Mouse (Mus musculus) right cerebral cortex, adult 2 months (tissue): Measurements from ENCODE around the gene Alkbh2.

Experiments used
- DNase-seq, 2 experiments: peaks; one replicate each; pipeline ENCODE4 v3.0.0; 2021 to 2022; ENCODE audit warnings: low spot score in 2 of 2

Alkbh2 gene

GRCm38 (mm10) chr5:114100390-114101099 is 27.5 kb downstream of the Alkbh2 start:
- DNase-seq = no peak

GRCm38 (mm10) chr5:114099709-114100389 is 28.2 kb downstream of the Alkbh2 start:
- DNase-seq = peak; percentile 92 to 94

GRCm38 (mm10) chr5:114091057-114091807 is 36.8 kb downstream of the Alkbh2 start, which contains the start of gene Svop:
Svop (minus strand) TSS chr5:114091570.
- DNase-seq = peak; percentile 77 to 81

- peak in 1 of 2 experiments; percentile 32 for DNase-seq
Observed at GRCm38 (mm10) chr5:114090421-114091013, 37.5 kb downstream of the Alkbh2 start.

- DNase-seq = peak; percentile 39 to 53
Observed at GRCm38 (mm10) chr5:114087875-114088480, 40.0 kb downstream of the Alkbh2 start.

GRCm38 (mm10) chr5:114085501-114085900 is 42.5 kb downstream of the Alkbh2 start:
- DNase-seq = no peak

- no peak for DNase-seq
Observed at GRCm38 (mm10) chr5:114077009-114077408, 51.0 kb downstream of the Alkbh2 start.
